Mouse (Mus musculus) heart, adult 2 months (tissue): Measurements from ENCODE around the gene Urm1. TPM values are rescaled to one million over a fixed set of nuclear protein-coding genes. Genes with fewer than 3 reads are reported as not detected.

Experiments used
- DNase-seq, 2 experiments: peaks; one replicate each; pipeline ENCODE4 v3.0.0; 2021
- H3K27ac ChIP-seq: fragments of 200-600 bp; 2 replicates; pipeline ENCODE4 v1.8.1; 2022
- H3K27me3 ChIP-seq: fragments of 200-500 bp; 2 replicates; pipeline ENCODE4 v1.6.1; 2012; ENCODE audit warnings: mild to moderate bottlenecking, low read length, inconsistent platforms, mixed read lengths; ENCODE audit not compliant: control insufficient read depth, insufficient read depth
- H3K36me3 ChIP-seq: fragments of 200-500 bp; 2 replicates; pipeline ENCODE4 v1.6.1; 2012; ENCODE audit warnings: low read length, inconsistent platforms; ENCODE audit not compliant: control insufficient read depth, insufficient read depth
- H3K4me1 ChIP-seq: fragments of 200-500 bp; 2 replicates; pipeline ENCODE4 v1.6.1; 2011; ENCODE audit warnings: low read length; ENCODE audit not compliant: control insufficient read depth, insufficient read depth
- H3K4me3 ChIP-seq: fragments of 200-600 bp; 2 replicates; pipeline ENCODE4 v1.8.1; 2022
- H3K79me2 ChIP-seq: fragments of 200-500 bp; replicated peaks from 2 replicates; pipeline ENCODE4 v1.6.1; 2012; ENCODE audit warnings: mild to moderate bottlenecking, inconsistent platforms, low read length, moderate library complexity, mixed read lengths; ENCODE audit not compliant: control insufficient read depth, insufficient read depth
- H3K9ac ChIP-seq: fragments of 200-500 bp; 2 replicates; pipeline ENCODE4 v1.6.1; 2012; ENCODE audit warnings: low read depth, mild to moderate bottlenecking, control low read depth, inconsistent platforms, low read length, mixed read lengths
- CTCF ChIP-seq: fragments of 200-600 bp; IDR thresholded peaks from 2 replicates; pipeline ENCODE4 v1.8.1; 2022; ENCODE audit warnings: antibody characterized with exemption, mild to moderate bottlenecking, moderate library complexity
- EP300 ChIP-seq: fragments of 200-500 bp; IDR thresholded peaks from 2 replicates; pipeline ENCODE4 v1.6.1; 2011; ENCODE audit warnings: low read depth, low read length, control low read depth; ENCODE audit not compliant: insufficient read depth
- POLR2A ChIP-seq: fragments of 200-500 bp; IDR thresholded peaks from 2 replicates; pipeline ENCODE4 v1.6.1; 2011; ENCODE audit warnings: mild to moderate bottlenecking, low read depth, low read length, control low read depth; ENCODE audit not compliant: insufficient read depth
- WGBS: fragments of 180-500 bp; shearing (Covaris S2); methylation state at CpG from one replicate; pipeline ENCODE4 v1.1.7; 2018; 5-methylcytosine and 5-hydroxymethylcytosine counted together
- intact Hi-C: fragments of 180-260 bp; cut with DNase I; formaldehyde crosslinking; loops from one replicate; pipeline ENCODE4 v1.15.1; 2025
- polyA plus RNA-seq: library from polyadenylated mRNA; depleted of rRNA; stranded (reverse); fragments of >200 nt; gene quantifications from 2 replicates; pipeline ENCODE4 v1.2.3, GENCODE M21; 2012
- total RNA-seq, 2 experiments: library from RNA; stranded (reverse); gene quantifications; 2 replicates each; pipeline ENCODE4 v1.2.3; 2021

Gene Urm1
- total and polyA plus RNA-seq, 3 experiments, result 30.5 to 34.4 (median 31.7) TPM

GRCm38 (mm10) chr2:29846911-29847310 lies 27.0 kb downstream of the Urm1 start:
- Histone ChIP-seq H3K9ac (no peak overlapping the region), H3K79me2 (no peaks in the 10 kb centered on the region), H3K36me3 (no peaks in the 10 kb centered on the region), H3K4me1 (no peaks in the 10 kb centered on the region), H3K27ac (no peak overlapping the region), H3K27me3 (no peaks in the 10 kb centered on the region), H3K4me3 (no peak overlapping the region)
- no peak for DNase-seq
- intact Hi-C loops, result no loop called here
- 71% methylated on average over 3 of the region's 3 CpGs for WGBS
- no peak for TF ChIP-seq CTCF
- no peak for TF ChIP-seq POLR2A
- TF ChIP-seq EP300, result no peak

GRCm38 (mm10) chr2:29849041-29849440 lies 29.2 kb downstream of the Urm1 start:
- intact Hi-C loops, result no loop called here
- WGBS, result 49% methylated on average over 8 of the region's 8 CpGs
- no peak overlapping the region for H3K4me3 ChIP-seq
- DNase-seq, result no peak
- H3K36me3 ChIP-seq, result no peaks in the 10 kb centered on the region
- no peak overlapping the region for H3K9ac ChIP-seq
- TF ChIP-seq EP300, result no peak
- no peak for TF ChIP-seq POLR2A
- no peak for TF ChIP-seq CTCF
- no peaks in the 10 kb centered on the region for H3K27me3 ChIP-seq
- H3K4me1 ChIP-seq, result no peaks in the 10 kb centered on the region
- no peak overlapping the region for H3K27ac ChIP-seq
- H3K79me2 ChIP-seq, result no peaks in the 10 kb centered on the region

GRCm38 (mm10) chr2:29849841-29850480 lies 30.1 kb downstream of the Urm1 start:
- Histone ChIP-seq H3K4me1 (no peaks in the 10 kb centered on the region), H3K79me2 (no peaks in the 10 kb centered on the region), H3K4me3 (no peak overlapping the region), H3K27ac (no peak overlapping the region), H3K36me3 (no peaks in the 10 kb centered on the region), H3K27me3 (no peaks in the 10 kb centered on the region), H3K9ac (no peak overlapping the region)
- DNase-seq, result no peak
- WGBS, result 58% methylated on average over 5 of the region's 5 CpGs
- TF ChIP-seq CTCF, result peak; percentile 8; the same call in 1 of the 2 replicates
- TF ChIP-seq EP300, result no peak
- intact Hi-C loops, result no loop called here

- H3K79me2 ChIP-seq, result no peaks in the 10 kb centered on the region
- no peak overlapping the region for H3K27ac ChIP-seq
- no peaks in the 10 kb centered on the region for H3K27me3 ChIP-seq
- H3K4me3 ChIP-seq, result no peak overlapping the region
- H3K36me3 ChIP-seq, result no peaks in the 10 kb centered on the region
- intact Hi-C loops, result no loop called here
- H3K4me1 ChIP-seq, result no peaks in the 10 kb centered on the region
- no peak overlapping the region for H3K9ac ChIP-seq
- DNase-seq, result no peak
- TF ChIP-seq POLR2A, result no peak
- no peak for TF ChIP-seq EP300
- TF ChIP-seq CTCF, result no peak
- whole genome bisulfite sequencing, result 50% methylated on average over 4 of the region's 4 CpGs
These were observed 33.1 kb downstream of the Urm1 start for GRCm38 (mm10) chr2:29852957-29853485.

- 55% methylated on average over 5 of the region's 5 CpGs for WGBS
- H3K4me3 ChIP-seq, result no peak overlapping the region
- no peak overlapping the region for H3K9ac ChIP-seq
- no peak for TF ChIP-seq CTCF
- no peak for TF ChIP-seq EP300
- TF ChIP-seq POLR2A, result no peak
- no peaks in the 10 kb centered on the region for H3K36me3 ChIP-seq
- intact Hi-C loops, result no loop called here
- DNase-seq, result no peak
- no peaks in the 10 kb centered on the region for H3K27me3 ChIP-seq
- H3K79me2 ChIP-seq, result no peaks in the 10 kb centered on the region
- H3K4me1 ChIP-seq, result no peaks in the 10 kb centered on the region
- no peak overlapping the region for H3K27ac ChIP-seq
These were observed 33.9 kb downstream of the Urm1 start for GRCm38 (mm10) chr2:29853736-29854135.

GRCm38 (mm10) chr2:29855585-29856210 lies 35.8 kb downstream of the Urm1 start:
- no peak overlapping the region for H3K9ac ChIP-seq
- intact Hi-C loops, result no loop called here
- no peaks in the 10 kb centered on the region for H3K79me2 ChIP-seq
- no peak for DNase-seq
- no peak overlapping the region for H3K4me3 ChIP-seq
- no peaks in the 10 kb centered on the region for H3K36me3 ChIP-seq
- no peak overlapping the region for H3K27ac ChIP-seq
- no peaks in the 10 kb centered on the region for H3K4me1 ChIP-seq
- H3K27me3 ChIP-seq, result no peaks in the 10 kb centered on the region
- 83% methylated on average over 10 of the region's 10 CpGs for WGBS
- TF ChIP-seq CTCF, result no peak
- TF ChIP-seq POLR2A, result no peak
- TF ChIP-seq EP300, result no peak
